Mouse (Mus musculus): ENCODE data around the gene Dmpk. TPM values are rescaled to one million over a fixed set of nuclear protein-coding genes. Genes with fewer than 3 reads are reported as not detected.
A peak's percentile ranks its signal among the peaks of the same experiment; 100 is the strongest.

Gene Dmpk
- polyA plus RNA-seq, 1 experiment from 2014 or later, result 24.7 TPM

DNA sequence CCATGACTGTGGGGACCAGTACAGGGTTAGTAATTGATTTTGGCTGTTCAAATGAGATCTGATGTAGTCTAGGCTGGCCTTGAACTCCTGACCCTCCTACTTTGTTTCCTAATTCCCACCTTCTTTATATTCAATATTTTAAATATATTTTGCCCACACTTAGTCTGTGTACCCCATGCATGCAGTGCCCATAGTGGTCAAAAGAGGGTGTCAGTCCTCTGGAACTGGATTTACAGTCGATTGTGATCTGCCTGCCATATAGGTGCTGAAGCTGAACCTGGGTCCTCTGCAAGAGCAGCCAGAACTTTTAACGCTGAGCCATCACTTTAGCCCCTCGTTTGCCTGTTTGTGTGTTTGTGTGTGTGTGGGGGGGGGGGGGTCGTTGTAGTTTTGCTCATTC lies 47.0 kb downstream of the Dmpk start:
- no peaks in the 10 kb centered on the region for H3K27me3 ChIP-seq
- no peak for ATAC-seq (replicated peaks; ENCODE audit: low FRiP score)
- H3K27ac ChIP-seq, result peak overlapping the region; percentile 90
- H3K4me3 ChIP-seq (replicated peaks), result peak overlapping the region; percentile 50
- H3K9ac ChIP-seq, result no peak overlapping the region
- H3K4me1 ChIP-seq, result peaks cover 18% of the 10 kb centered on the region
- WGBS, result 26% methylated on average over 4 of the region's 4 CpGs
- H3K4me2 ChIP-seq, result peak overlapping the region; percentile 71
- no peaks in the 10 kb centered on the region for H3K9me3 ChIP-seq (replicated peaks)
- peaks cover 24% of the 10 kb centered on the region for H3K36me3 ChIP-seq

DNA sequence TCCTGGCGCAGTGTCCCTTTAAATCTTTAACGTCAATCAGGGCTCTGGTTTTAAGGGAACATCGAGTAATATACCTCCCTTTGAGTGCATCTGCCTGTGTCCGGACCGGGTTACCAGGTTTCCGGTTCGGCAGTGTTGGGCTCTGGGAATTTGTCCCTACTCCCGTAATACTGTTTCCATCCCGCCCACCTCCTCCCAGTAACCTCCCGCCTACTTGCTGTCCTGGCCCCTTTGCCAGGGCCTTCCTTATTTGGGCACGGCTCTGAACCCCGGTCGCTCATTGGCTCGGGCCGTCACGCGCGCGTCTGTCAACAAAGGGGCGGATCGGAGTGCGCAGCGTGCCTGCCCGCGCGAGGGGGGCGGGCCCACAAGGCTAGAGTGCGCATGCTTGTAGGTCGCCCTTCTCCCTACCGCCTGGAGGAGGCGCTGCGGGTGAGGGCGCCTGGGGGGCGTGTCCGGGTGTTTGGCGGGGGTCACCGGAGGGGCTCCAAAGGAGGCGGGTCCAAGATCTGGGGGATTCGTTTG lies 47.7 kb downstream of the Dmpk start:
- no peaks in the 10 kb centered on the region for H3K27me3 ChIP-seq

DNA sequence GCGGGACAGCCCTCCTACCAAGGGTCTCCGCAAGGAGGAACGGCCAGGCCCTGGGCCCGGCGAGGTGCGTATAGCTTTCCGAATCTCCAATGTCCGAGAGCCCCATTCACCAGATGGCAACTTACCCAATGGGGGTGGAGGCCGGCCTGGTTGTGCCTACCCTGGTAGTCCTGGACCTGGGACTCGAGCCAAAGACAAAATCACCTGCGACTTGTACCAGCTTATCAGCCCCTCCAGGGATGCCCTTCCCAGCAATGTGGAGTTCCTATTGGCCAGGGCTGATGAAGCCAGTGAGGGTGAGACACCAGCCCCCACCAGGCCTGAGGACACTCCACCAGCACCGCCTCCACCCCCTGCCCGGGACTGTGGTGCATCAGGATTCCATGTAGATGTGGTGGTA lies 52.5 kb downstream of the Dmpk start:
- peaks cover 6% of the 10 kb centered on the region; the same call in 1 of the 2 replicates for H3K4me1 ChIP-seq
- H3K27me3 ChIP-seq, result no peaks in the 10 kb centered on the region
- no peak overlapping the region for H3K27ac ChIP-seq
- H3K9ac ChIP-seq, result no peak overlapping the region
- no peak overlapping the region for H3K4me2 ChIP-seq
- 94% methylated on average over 13 of the region's 13 CpGs for WGBS
- no peak overlapping the region for H3K4me3 ChIP-seq (replicated peaks)
- ATAC-seq (replicated peaks; ENCODE audit: low FRiP score), result no peak
- H3K9me3 ChIP-seq (replicated peaks), result no peaks in the 10 kb centered on the region
- H3K36me3 ChIP-seq, result peaks cover 69% of the 10 kb centered on the region

More for the DNA sequence above, 47.7 kb downstream of the Dmpk start:
- WGBS, result under 1% methylated on average over 39 of the region's 39 CpGs
- H3K9ac ChIP-seq, result peak overlapping the region; percentile 43
- H3K4me2 ChIP-seq, result peak overlapping the region; percentile 71
- H3K4me3 ChIP-seq (replicated peaks), result peak overlapping the region; percentile 50
- H3K9me3 ChIP-seq (replicated peaks), result no peaks in the 10 kb centered on the region
- H3K4me1 ChIP-seq, result peaks cover 18% of the 10 kb centered on the region
- peak overlapping the region; percentile 90 for H3K27ac ChIP-seq
- peaks cover 29% of the 10 kb centered on the region for H3K36me3 ChIP-seq
- ATAC-seq (replicated peaks; ENCODE audit: low FRiP score), result peak; percentile 98

DNA sequence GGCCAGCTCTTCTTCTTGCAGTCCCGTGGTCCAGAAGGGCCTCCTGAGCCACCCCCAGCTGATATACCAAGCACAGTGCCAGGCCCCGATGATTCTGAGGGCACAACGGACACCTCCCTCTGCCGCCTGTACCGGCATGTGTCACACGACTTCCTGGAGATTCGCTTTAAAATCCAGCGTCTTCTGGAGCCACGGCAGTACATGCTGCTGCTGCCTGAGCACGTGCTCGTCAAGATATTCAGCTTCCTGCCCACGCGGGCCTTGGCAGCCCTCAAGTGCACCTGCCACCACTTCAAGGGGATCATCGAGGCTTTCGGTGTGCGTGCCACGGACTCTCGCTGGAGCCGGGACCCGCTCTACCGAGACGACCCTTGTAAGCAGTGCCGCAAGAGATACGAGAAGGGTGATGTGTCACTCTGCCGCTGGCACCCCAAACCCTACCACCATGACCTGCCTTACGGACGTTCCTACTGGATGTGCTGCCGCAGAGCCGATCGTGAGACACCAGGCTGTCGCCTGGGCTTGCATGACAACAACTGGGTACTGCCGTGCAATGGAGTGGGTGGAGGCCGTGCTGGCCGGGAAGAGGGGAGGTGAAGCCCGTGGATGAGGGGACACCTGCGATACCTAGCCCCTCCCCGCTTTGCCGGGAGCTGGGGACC lies 53.2 kb downstream of the Dmpk start:
- no peak for ATAC-seq (replicated peaks; ENCODE audit: low FRiP score)
- H3K27ac ChIP-seq, result no peak overlapping the region
- WGBS, result 91% methylated on average over 38 of the region's 38 CpGs
- no peaks in the 10 kb centered on the region for H3K27me3 ChIP-seq
- H3K9me3 ChIP-seq (replicated peaks), result no peaks in the 10 kb centered on the region
- H3K9ac ChIP-seq, result no peak overlapping the region
- peaks cover 72% of the 10 kb centered on the region for H3K36me3 ChIP-seq
- peaks cover 3% of the 10 kb centered on the region; the same call in 1 of the 2 replicates for H3K4me1 ChIP-seq
- H3K4me2 ChIP-seq, result no peak overlapping the region
- no peak overlapping the region for H3K4me3 ChIP-seq (replicated peaks)

DNA sequence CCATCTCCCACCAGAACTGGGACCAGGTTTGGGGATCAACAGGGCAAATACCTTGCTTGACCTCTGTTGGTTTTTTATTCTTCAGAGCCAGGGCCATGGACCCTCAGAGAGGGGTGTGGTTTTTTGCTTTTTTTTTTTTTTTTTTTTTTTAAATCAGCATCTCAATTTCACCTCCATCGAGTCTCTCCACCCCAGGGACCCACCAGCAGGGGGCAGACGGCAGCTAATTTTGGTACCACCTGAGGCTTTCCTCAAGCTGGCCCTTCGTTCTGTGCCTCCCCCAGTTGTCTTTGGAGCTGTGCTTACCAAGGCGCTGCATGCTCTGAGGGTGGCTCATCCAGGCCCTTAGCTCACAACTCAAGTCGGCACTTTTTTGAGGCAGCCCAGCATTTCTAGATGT lies 53.7 kb downstream of the Dmpk start:
- Histone ChIP-seq H3K4me2 (no peak overlapping the region), H3K4me3 (replicated peaks) (no peak overlapping the region), H3K9me3 (replicated peaks) (no peaks in the 10 kb centered on the region), H3K9ac (no peak overlapping the region), H3K36me3 (peaks cover 72% of the 10 kb centered on the region), H3K27me3 (no peaks in the 10 kb centered on the region), H3K27ac (no peak overlapping the region), H3K4me1 (no peaks in the 10 kb centered on the region)
- no peak for ATAC-seq (replicated peaks; ENCODE audit: low FRiP score)
- 43% methylated on average over 5 of the region's 5 CpGs for WGBS

Small RNAs within 50 kb of the gene (microRNA-seq; reads per million reads assigned to microRNA genes)
- gene Mir3100, result not detected

Other genes with a start within 250 kb of the Dmpk start
- gene Mill2, start 243.9 kb upstream of the Dmpk start, polyA plus RNA-seq (2015; fragmentation: Nextera tagmentation; extraction: Ambion mirVana), result 0.76 and 1.2 TPM in 2 replicates
- gene Pglyrp1, start 212.5 kb upstream of the Dmpk start, polyA plus RNA-seq (2015; fragmentation: Nextera tagmentation; extraction: Ambion mirVana), result 2.3 and 4.8 TPM in 2 replicates
- 27.7 and 28.9 TPM in 2 replicates for gene Ccdc61, start 173.4 kb upstream of the Dmpk start, polyA plus RNA-seq (2015; fragmentation: Nextera tagmentation; extraction: Ambion mirVana)
- gene Nova2, start 158.0 kb upstream of the Dmpk start, polyA plus RNA-seq (2015; fragmentation: Nextera tagmentation; extraction: Ambion mirVana), result 0.67 and 0.93 TPM in 2 replicates
- not detected in 2 replicates for gene Nanos2, start 96.4 kb upstream of the Dmpk start, polyA plus RNA-seq (2015; fragmentation: Nextera tagmentation; extraction: Ambion mirVana)
- 3.5 and 3.9 TPM in 2 replicates for gene Mypop, start 92.6 kb upstream of the Dmpk start, polyA plus RNA-seq (2015; fragmentation: Nextera tagmentation; extraction: Ambion mirVana)
- 21.4 and 24.1 TPM in 2 replicates for gene Irf2bp1, start 79.8 kb upstream of the Dmpk start, polyA plus RNA-seq (2015; fragmentation: Nextera tagmentation; extraction: Ambion mirVana)
- gene Foxa3, start 60.3 kb upstream of the Dmpk start, polyA plus RNA-seq (2015; fragmentation: Nextera tagmentation; extraction: Ambion mirVana), result 1.2 and 1.3 TPM in 2 replicates
- 34.3 and 38.4 TPM in 2 replicates for gene Sympk, start 59.5 kb upstream of the Dmpk start, polyA plus RNA-seq (2015; fragmentation: Nextera tagmentation; extraction: Ambion mirVana)
- gene Rsph6a, start 29.2 kb upstream of the Dmpk start, polyA plus RNA-seq (2015; fragmentation: Nextera tagmentation; extraction: Ambion mirVana), result not detected in 2 replicates
- gene Dmwd, start 7.6 kb upstream of the Dmpk start, polyA plus RNA-seq (2015; fragmentation: Nextera tagmentation; extraction: Ambion mirVana), result 15.4 and 18.7 TPM in 2 replicates
- gene Six5, start 10.7 kb downstream of the Dmpk start, polyA plus RNA-seq (2015; fragmentation: Nextera tagmentation; extraction: Ambion mirVana), result 8.0 and 10.1 TPM in 2 replicates
- gene Gm4969, start 34.5 kb downstream of the Dmpk start, polyA plus RNA-seq (2015; fragmentation: Nextera tagmentation; extraction: Ambion mirVana), result 2.9 and 3.4 TPM in 2 replicates
- gene Fbxo46, start 36.0 kb downstream of the Dmpk start, polyA plus RNA-seq (2015; fragmentation: Nextera tagmentation; extraction: Ambion mirVana), result 16.1 and 16.3 TPM in 2 replicates
- gene Qpctl, start 65.4 kb downstream of the Dmpk start, polyA plus RNA-seq (2015; fragmentation: Nextera tagmentation; extraction: Ambion mirVana), result 13.5 and 14.4 TPM in 2 replicates
- 157 and 162 TPM in 2 replicates for gene Snrpd2, start 65.9 kb downstream of the Dmpk start, polyA plus RNA-seq (2015; fragmentation: Nextera tagmentation; extraction: Ambion mirVana)
- gene Gipr, start 82.3 kb downstream of the Dmpk start, polyA plus RNA-seq (2015; fragmentation: Nextera tagmentation; extraction: Ambion mirVana), result 0.76 and 1.0 TPM in 2 replicates
- gene Eml2, start 92.6 kb downstream of the Dmpk start, polyA plus RNA-seq (2015; fragmentation: Nextera tagmentation; extraction: Ambion mirVana), result 9.5 and 16.8 TPM in 2 replicates
- 2.7 and 3.3 TPM in 2 replicates for gene Gpr4, start 128.7 kb downstream of the Dmpk start, polyA plus RNA-seq (2015; fragmentation: Nextera tagmentation; extraction: Ambion mirVana)
- 38.8 and 40.5 TPM in 2 replicates for gene Opa3, start 144.5 kb downstream of the Dmpk start, polyA plus RNA-seq (2015; fragmentation: Nextera tagmentation; extraction: Ambion mirVana)
- gene Vasp, start 188.0 kb downstream of the Dmpk start, polyA plus RNA-seq (2015; fragmentation: Nextera tagmentation; extraction: Ambion mirVana), result 87.4 and 89.8 TPM in 2 replicates
- 0.13 TPM in 1 of 2 replicates, not detected in the other for gene Ppm1n, start 196.2 kb downstream of the Dmpk start, polyA plus RNA-seq (2015; fragmentation: Nextera tagmentation; extraction: Ambion mirVana)
- gene Rtn2, start 198.8 kb downstream of the Dmpk start, polyA plus RNA-seq (2015; fragmentation: Nextera tagmentation; extraction: Ambion mirVana), result 8.3 and 9.2 TPM in 2 replicates
- 0.09 and 0.26 TPM in 2 replicates for gene Fosb, start 226.2 kb downstream of the Dmpk start, polyA plus RNA-seq (2015; fragmentation: Nextera tagmentation; extraction: Ambion mirVana)

All from kidney, embryonic 15.5 days (tissue).